Mouse (Mus musculus) urinary bladder, postnatal 4 days (tissue): ENCODE measurements around the gene Mbtps1.

Source experiments
- DNase-seq, 2 experiments: peaks; one replicate each; pipeline ENCODE4 v3.0.0; 2021 to 2022; ENCODE audit warnings: low spot score in 2 of 2

Mbtps1 gene

GRCm38 (mm10) chr8:119502111-119502510 lies 56.4 kb downstream of the Mbtps1 start:
- DNase-seq = no peak

GRCm38 (mm10) chr8:119501598-119501997 lies 56.9 kb downstream of the Mbtps1 start, which contains the start of gene Slc38a8:
Gene Slc38a8 (minus strand): TSS chr8:119501698.
- no peak for DNase-seq

GRCm38 (mm10) chr8:119499836-119500235 lies 58.7 kb downstream of the Mbtps1 start:
- DNase-seq = no peak

- no peak for DNase-seq
Observed at GRCm38 (mm10) chr8:119496848-119497247, 61.7 kb downstream of the Mbtps1 start.

- DNase-seq = no peak
Observed at GRCm38 (mm10) chr8:119487093-119487492, 71.4 kb downstream of the Mbtps1 start.

- DNase-seq = no peak
Observed at GRCm38 (mm10) chr8:119484145-119484896, 74.2 kb downstream of the Mbtps1 start.

GRCm38 (mm10) chr8:119478684-119479083 lies 79.9 kb downstream of the Mbtps1 start:
- DNase-seq = no peak

- no peak for DNase-seq
Observed at GRCm38 (mm10) chr8:119468091-119468490, 90.4 kb downstream of the Mbtps1 start.

- no peak for DNase-seq
Observed at GRCm38 (mm10) chr8:119466794-119467193, 91.7 kb downstream of the Mbtps1 start.

- DNase-seq = no peak
Observed at GRCm38 (mm10) chr8:119466105-119466504, 92.4 kb downstream of the Mbtps1 start.

GRCm38 (mm10) chr8:119463709-119464108 lies 94.8 kb downstream of the Mbtps1 start:
- DNase-seq = no peak

GRCm38 (mm10) chr8:119461356-119461755 lies 97.2 kb downstream of the Mbtps1 start:
- no peak for DNase-seq

GRCm38 (mm10) chr8:119459724-119460123 lies 98.8 kb downstream of the Mbtps1 start:
- DNase-seq = no peak
